Mouse (Mus musculus) bone marrow macrophage, adult 2 months (primary cell): ENCODE data around the gene Htr2b. TPM values are rescaled to one million over a fixed set of nuclear protein-coding genes. Genes with fewer than 3 reads are reported as not detected.

Experiments
- H3K27ac ChIP-seq: 2 replicates; pipeline ENCODE4 v1.5.1; 2012; ENCODE audit warnings: low read depth, low read length; ENCODE audit not compliant: insufficient read depth
- H3K4me1 ChIP-seq: 2 replicates; pipeline ENCODE4 v1.6.1; 2012; ENCODE audit warnings: low read length; ENCODE audit not compliant: control insufficient read depth, insufficient read depth
- H3K4me3 ChIP-seq: 2 replicates; pipeline ENCODE4 v1.5.1; 2012; ENCODE audit warnings: mild to moderate bottlenecking, low read length, moderate library complexity; ENCODE audit not compliant: insufficient read depth
- CTCF ChIP-seq: IDR thresholded peaks from 2 replicates; pipeline ENCODE4 v1.5.1; 2012; ENCODE audit warnings: low read depth, mild to moderate bottlenecking, low read length, moderate library complexity
- POLR2A ChIP-seq: IDR thresholded peaks from 2 replicates; pipeline ENCODE4 v1.6.1; 2012; ENCODE audit warnings: mild to moderate bottlenecking, low read depth, low read length, borderline replicate concordance
- polyA plus RNA-seq: library from polyadenylated mRNA; stranded (reverse); fragments of >200 nt; gene quantifications from 2 replicates; pipeline ENCODE4 v1.2.4, GENCODE M21; 2012; ENCODE audit not compliant: missing spikeins, insufficient read depth, insufficient read length

Htr2b gene
- 0.39 and 0.76 TPM in 2 replicates for polyA plus RNA-seq

- Histone ChIP-seq H3K4me3 (no peak within 1 kb of the TSS), H3K4me1 (peaks cover 28% of the 10 kb centered on the region), H3K27ac (peak within 1 kb of the TSS; percentile 12; the same call in 1 of the 2 replicates)
- TF ChIP-seq CTCF (no peak), POLR2A (no peak)
Measured at GRCm38 (mm10) chr1:86111779-86112178, at the start of gene Htr2b. Gene Htr2b (minus strand): TSS chr1:86111970.

- TF ChIP-seq POLR2A, result no peak
- no peak for TF ChIP-seq CTCF
- no peak overlapping the region for H3K27ac ChIP-seq
- H3K4me3 ChIP-seq, result no peak overlapping the region
- no peaks in the 10 kb centered on the region for H3K4me1 ChIP-seq
Measured at GRCm38 (mm10) chr1:86161061-86161460, 49.3 kb upstream of the Htr2b start.

- TF ChIP-seq CTCF (no peak), POLR2A (no peak)
- Histone ChIP-seq H3K4me3 (no peak overlapping the region), H3K27ac (no peak overlapping the region), H3K4me1 (peaks cover 1% of the 10 kb centered on the region; the same call in 1 of the 2 replicates)
Measured at GRCm38 (mm10) chr1:86160479-86160878, 48.7 kb upstream of the Htr2b start.

- no peak overlapping the region for H3K4me3 ChIP-seq
- no peak for TF ChIP-seq POLR2A
- TF ChIP-seq CTCF, result no peak
- H3K4me1 ChIP-seq, result peaks cover 6% of the 10 kb centered on the region
- H3K27ac ChIP-seq, result no peak overlapping the region
Measured at GRCm38 (mm10) chr1:86160059-86160458, 48.3 kb upstream of the Htr2b start.

- no peak overlapping the region for H3K4me3 ChIP-seq
- TF ChIP-seq POLR2A, result no peak
- no peak for TF ChIP-seq CTCF
- H3K27ac ChIP-seq, result no peak overlapping the region
Measured at GRCm38 (mm10) chr1:86156595-86156994, 44.8 kb upstream of the Htr2b start.

GRCm38 (mm10) chr1:86156075-86156474 lies 44.3 kb upstream of the Htr2b start:
- Histone ChIP-seq H3K4me3 (no peak overlapping the region), H3K27ac (no peak overlapping the region), H3K4me1 (peaks cover 9% of the 10 kb centered on the region)
- TF ChIP-seq POLR2A (no peak), CTCF (no peak)

More at GRCm38 (mm10) chr1:86156595-86156994, 44.8 kb upstream of the Htr2b start:
- peaks cover 9% of the 10 kb centered on the region for H3K4me1 ChIP-seq

- Histone ChIP-seq H3K4me3 (peak overlapping the region; percentile 79), H3K27ac (no peak overlapping the region), H3K4me1 (peaks cover 9% of the 10 kb centered on the region)
- TF ChIP-seq POLR2A, result no peak
- no peak for TF ChIP-seq CTCF
Measured at GRCm38 (mm10) chr1:86154824-86155164, 43.0 kb upstream of the Htr2b start.

GRCm38 (mm10) chr1:86154133-86154823 lies 42.5 kb upstream of the Htr2b start, which contains the start of gene Armc9:
Gene Armc9 (plus strand): TSS chr1:86154780.
- TF ChIP-seq CTCF (no peak), POLR2A (no peak)
- H3K4me1 ChIP-seq, result peaks cover 9% of the 10 kb centered on the region

GRCm38 (mm10) chr1:86152618-86153017 lies 40.8 kb upstream of the Htr2b start:
- Histone ChIP-seq H3K27ac (no peak overlapping the region), H3K4me3 (no peak overlapping the region), H3K4me1 (peaks cover 20% of the 10 kb centered on the region)
- no peak for TF ChIP-seq CTCF
- no peak for TF ChIP-seq POLR2A

More at GRCm38 (mm10) chr1:86154133-86154823, 42.5 kb upstream of the Htr2b start, which contains the start of gene Armc9:
- Histone ChIP-seq H3K27ac (peak within 1 kb of the TSS; percentile 76), H3K4me3 (peak within 1 kb of the TSS; percentile 79)

GRCm38 (mm10) chr1:86151376-86151775 lies 39.6 kb upstream of the Htr2b start:
- peaks cover 26% of the 10 kb centered on the region for H3K4me1 ChIP-seq
- H3K27ac ChIP-seq, result no peak overlapping the region
- no peak overlapping the region for H3K4me3 ChIP-seq
- TF ChIP-seq POLR2A, result no peak
- TF ChIP-seq CTCF, result no peak
